Mouse (Mus musculus) lung, embryonic 14.5 days (tissue): ENCODE results near the gene Kansl3. TPM values are rescaled to one million over a fixed set of nuclear protein-coding genes. Genes with fewer than 3 reads are reported as not detected.

Source experiments
- ATAC-seq: fragments of 200-750 bp; cut with Nextera tagmentation; 2 replicates; pipeline ENCODE4 v1.8.0; 2017; ENCODE audit warnings: mild to moderate bottlenecking, moderate TSS enrichment, moderate library complexity; ENCODE audit not compliant: insufficient read depth
- DNase-seq: peaks from one replicate; pipeline ENCODE4 v3.0.0-alpha.2; 2015
- H3K27ac ChIP-seq: fragments of 300-500 bp; sonication (generic); 2 replicates; pipeline ENCODE4 v1.5.1; 2014; ENCODE audit warnings: low read depth, mild to moderate bottlenecking, moderate library complexity
- H3K27me3 ChIP-seq: fragments of 300-500 bp; sonication (generic); 2 replicates; pipeline ENCODE4 v1.6.1; 2014; ENCODE audit warnings: low read length, control low read depth; ENCODE audit not compliant: insufficient read depth
- H3K36me3 ChIP-seq: fragments of 300-500 bp; sonication (generic); 2 replicates; pipeline ENCODE4 v1.6.1; 2014; ENCODE audit warnings: control low read depth; ENCODE audit not compliant: insufficient read depth
- H3K4me1 ChIP-seq: fragments of 300-500 bp; sonication (generic); 2 replicates; pipeline ENCODE4 v1.6.1; 2014; ENCODE audit warnings: antibody characterized with exemption, control low read depth; ENCODE audit not compliant: insufficient read depth
- H3K4me2 ChIP-seq: fragments of 300-500 bp; sonication (generic); 2 replicates; pipeline ENCODE4 v1.6.1; 2014; ENCODE audit warnings: mild to moderate bottlenecking
- H3K4me3 ChIP-seq: fragments of 300-500 bp; sonication (generic); 2 replicates; pipeline ENCODE4 v1.5.1; 2014; ENCODE audit warnings: low read depth, low read length
- H3K9ac ChIP-seq: fragments of 300-500 bp; sonication (generic); 2 replicates; pipeline ENCODE4 v1.6.1; 2014
- H3K9me3 ChIP-seq: fragments of 300-500 bp; sonication (generic); 2 replicates; pipeline ENCODE4 v1.6.1; 2016; ENCODE audit warnings: low read depth, low read length, control low read depth
- CTCF ChIP-seq: IDR thresholded peaks from 2 replicates; pipeline ENCODE4 v1.5.1; 2016; ENCODE audit warnings: antibody characterized with exemption, low read depth
- WGBS: fragments of 180-500 bp; shearing (Covaris S2); extraction: QIAGEN DNeasy Blood & Tissue Kit; methylation state at CpG from one replicate; pipeline ENCODE4 v1.1.7; 2014; 5-methylcytosine and 5-hydroxymethylcytosine counted together
- microRNA-seq: library from miRNA; unstranded; fragments of <30 nt; microRNA quantifications from one replicate; pipeline ENCODE4, GENCODE M21; 2016; ENCODE audit warnings: borderline number of aligned reads
- polyA plus RNA-seq: library from polyadenylated mRNA; unstranded; fragments of >200 nt; fragmentation: Nextera tagmentation; extraction: Ambion mirVana; gene quantifications from 2 replicates; pipeline ENCODE4 v1.2.1, GENCODE M21; 2014

The Kansl3 gene
- polyA plus RNA-seq, 1 experiment from 2014 or later: 46.3 TPM

- H3K4me3 ChIP-seq: no peak overlapping the region
- no peaks in the 10 kb centered on the region for H3K9me3 ChIP-seq
- peaks cover 9% of the 10 kb centered on the region for H3K27me3 ChIP-seq
- no peak for TF ChIP-seq CTCF
- WGBS: 73% methylated on average over 3 of the region's 3 CpGs
- H3K9ac ChIP-seq: no peak overlapping the region
- no peak overlapping the region for H3K27ac ChIP-seq
- DNase-seq: no peak
- H3K4me2 ChIP-seq: no peak overlapping the region
- no peak for ATAC-seq
- no peaks in the 10 kb centered on the region for H3K4me1 ChIP-seq
- no peaks in the 10 kb centered on the region for H3K36me3 ChIP-seq
Observed at GRCm38 (mm10) chr1:36294402-36294801, 74.6 kb downstream of the Kansl3 start.

- 89% methylated on average over 8 of the region's 8 CpGs for WGBS
Observed at GRCm38 (mm10) chr1:36293470-36293869, 75.5 kb downstream of the Kansl3 start.

More at GRCm38 (mm10) chr1:36293470-36293869, 75.5 kb downstream of the Kansl3 start:
- no peak overlapping the region for H3K4me2 ChIP-seq
- no peak overlapping the region for H3K9ac ChIP-seq
- H3K36me3 ChIP-seq: no peaks in the 10 kb centered on the region
- DNase-seq: no peak
- no peak overlapping the region for H3K4me3 ChIP-seq
- no peak for TF ChIP-seq CTCF
- H3K27ac ChIP-seq: no peak overlapping the region
- H3K4me1 ChIP-seq: no peaks in the 10 kb centered on the region
- ATAC-seq: no peak
- H3K27me3 ChIP-seq: 0 out of 2 replicates have a peak, but pooled peaks cover under 1% of the 10 kb centered on the region
- no peaks in the 10 kb centered on the region for H3K9me3 ChIP-seq

Small RNAs within 50 kb of the gene (microRNA-seq; reads per million reads assigned to microRNA genes)
- gene Mir6898: not detected

Other genes with a start within 250 kb of the Kansl3 start
- 76.6 and 80.4 TPM in 2 replicates for gene Uggt1, start 124.5 kb downstream of the Kansl3 start, polyA plus RNA-seq
- 2.6 and 4.5 TPM in 2 replicates for gene Neurl3, start 94.5 kb downstream of the Kansl3 start, polyA plus RNA-seq
- gene Arid5a, start 61.4 kb downstream of the Kansl3 start, polyA plus RNA-seq: 5.4 and 6.6 TPM in 2 replicates
- 0.53 and 0.58 TPM in 2 replicates for gene Fer1l5, start 3.1 kb upstream of the Kansl3 start, polyA plus RNA-seq
- gene Lman2l, start 76.1 kb upstream of the Kansl3 start, polyA plus RNA-seq: 27.4 and 29.7 TPM in 2 replicates
- 10.9 and 11.0 TPM in 2 replicates for gene Cnnm4, start 102.4 kb upstream of the Kansl3 start, polyA plus RNA-seq
- gene Cnnm3, start 142.7 kb upstream of the Kansl3 start, polyA plus RNA-seq: 5.4 and 5.9 TPM in 2 replicates
- gene Ankrd23, start 167.7 kb upstream of the Kansl3 start, polyA plus RNA-seq: 11.6 and 11.7 TPM in 2 replicates
- gene Gm42417, start 170.2 kb upstream of the Kansl3 start, polyA plus RNA-seq: not detected in 2 replicates
- gene Ankrd39, start 178.3 kb upstream of the Kansl3 start, polyA plus RNA-seq: 18.9 and 19.9 TPM in 2 replicates
- 2.2 and 2.7 TPM in 2 replicates for gene Sema4c, start 189.2 kb upstream of the Kansl3 start, polyA plus RNA-seq